Mouse (Mus musculus) midbrain, embryonic 15.5 days (tissue): ENCODE results near the gene Gpr33. TPM values are rescaled to one million over a fixed set of nuclear protein-coding genes. Genes with fewer than 3 reads are reported as not detected.

ENCODE experiments used
- ATAC-seq: fragments of 200-750 bp; cut with Nextera tagmentation; replicated peaks from 2 replicates; pipeline ENCODE4 v1.8.0; 2017; ENCODE audit warnings: moderate TSS enrichment
- H3K27ac ChIP-seq: fragments of 300-500 bp; sonication (generic); 2 replicates; pipeline ENCODE4 v1.5.1; 2015; ENCODE audit warnings: mild to moderate bottlenecking, inconsistent platforms
- H3K27me3 ChIP-seq: fragments of 300-500 bp; sonication (generic); replicated peaks from 2 replicates; pipeline ENCODE4 v1.6.1; 2015; ENCODE audit warnings: inconsistent platforms
- H3K36me3 ChIP-seq: fragments of 300-500 bp; sonication (generic); replicated peaks from 2 replicates; pipeline ENCODE4 v1.6.1; 2015; ENCODE audit warnings: inconsistent platforms
- H3K4me1 ChIP-seq: fragments of 300-500 bp; sonication (generic); 2 replicates; pipeline ENCODE4 v1.6.1; 2015; ENCODE audit warnings: inconsistent platforms
- H3K4me2 ChIP-seq: fragments of 300-500 bp; sonication (generic); 2 replicates; pipeline ENCODE4 v1.6.1; 2015; ENCODE audit warnings: inconsistent platforms, mild to moderate bottlenecking, moderate library complexity
- H3K4me3 ChIP-seq: fragments of 300-500 bp; sonication (generic); 2 replicates; pipeline ENCODE4 v1.5.1; 2015; ENCODE audit warnings: mild to moderate bottlenecking, inconsistent platforms
- H3K9ac ChIP-seq: fragments of 300-500 bp; sonication (generic); 2 replicates; pipeline ENCODE4 v1.6.1; 2015; ENCODE audit warnings: mild to moderate bottlenecking, inconsistent platforms
- H3K9me3 ChIP-seq: fragments of 300-500 bp; sonication (generic); 2 replicates; pipeline ENCODE4 v1.6.1; 2016; ENCODE audit warnings: inconsistent platforms
- WGBS: fragments of 180-500 bp; shearing (Covaris S2); methylation state at CpG from one replicate; pipeline ENCODE4 v1.1.7; 2015; ENCODE audit warnings: mixed read lengths; 5-methylcytosine and 5-hydroxymethylcytosine counted together
- polyA plus RNA-seq: library from polyadenylated mRNA; unstranded; fragments of >200 nt; fragmentation: Nextera tagmentation; extraction: Ambion mirVana; gene quantifications from 2 replicates; pipeline ENCODE4 v1.2.1, GENCODE M21; 2015

Gpr33 gene
- polyA plus RNA-seq: not detected in 2 replicates

- 98% methylated on average over 3 of the region's 3 CpGs for WGBS
- ATAC-seq: no peak
- no peak within 1 kb of the TSS for H3K4me2 ChIP-seq
Measured at GRCm38 (mm10) chr12:52027963-52028362, at the start of gene Gpr33. Gpr33 (minus strand) TSS chr12:52028063.

GRCm38 (mm10) chr12:52049324-52049723 is 21.5 kb upstream of the Gpr33 start:
- no peak overlapping the region for H3K9ac ChIP-seq
- no peaks in the 10 kb centered on the region for H3K27me3 ChIP-seq
- H3K4me3 ChIP-seq: no peak overlapping the region
- no peaks in the 10 kb centered on the region for H3K9me3 ChIP-seq
- WGBS: 78% methylated on average over 2 of the region's 2 CpGs
- H3K4me2 ChIP-seq: no peak overlapping the region
- H3K27ac ChIP-seq: no peak overlapping the region
- H3K36me3 ChIP-seq: no peaks in the 10 kb centered on the region
- no peaks in the 10 kb centered on the region for H3K4me1 ChIP-seq
- no peak for ATAC-seq

More at GRCm38 (mm10) chr12:52027963-52028362, at the start of gene Gpr33:
- H3K36me3 ChIP-seq: no peaks in the 10 kb centered on the region
- H3K27ac ChIP-seq: no peak within 1 kb of the TSS
- H3K9me3 ChIP-seq: no peaks in the 10 kb centered on the region
- H3K4me1 ChIP-seq: no peaks in the 10 kb centered on the region
- no peaks in the 10 kb centered on the region for H3K27me3 ChIP-seq
- H3K9ac ChIP-seq: no peak within 1 kb of the TSS
- H3K4me3 ChIP-seq: no peak within 1 kb of the TSS

DNA sequence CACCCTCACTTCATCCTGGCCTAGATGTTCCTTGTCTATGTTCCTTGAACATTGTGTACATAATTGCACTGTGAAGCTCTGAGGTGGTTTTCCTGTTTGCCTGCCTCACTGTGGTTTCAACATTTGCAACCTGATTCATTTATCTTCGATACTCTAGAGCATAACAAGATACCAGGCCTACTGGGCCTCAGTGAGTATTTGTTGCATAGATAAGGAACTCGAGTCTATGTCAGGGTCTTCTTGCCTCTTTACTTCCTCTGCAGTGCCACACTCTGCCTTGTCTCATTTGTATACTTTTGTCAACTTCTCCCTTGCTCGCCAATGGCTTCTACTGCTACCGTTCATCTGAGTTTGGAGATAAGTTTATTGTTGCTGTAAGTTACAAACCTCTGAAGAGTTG is 18.5 kb upstream of the Gpr33 start:
- no peak for ATAC-seq
- WGBS: 89% methylated on average over 4 of the region's 4 CpGs

GRCm38 (mm10) chr12:52042818-52043336 is 15.0 kb upstream of the Gpr33 start:
- Histone ChIP-seq H3K9ac (no peak overlapping the region), H3K36me3 (no peaks in the 10 kb centered on the region), H3K4me1 (no peaks in the 10 kb centered on the region), H3K4me2 (no peak overlapping the region), H3K27me3 (no peaks in the 10 kb centered on the region), H3K4me3 (no peak overlapping the region), H3K9me3 (no peaks in the 10 kb centered on the region), H3K27ac (no peak overlapping the region)
- ATAC-seq: no peak
- 76% methylated on average over 10 of the region's 10 CpGs for WGBS

More for the DNA sequence above, 18.5 kb upstream of the Gpr33 start:
- no peak overlapping the region for H3K4me2 ChIP-seq
- H3K36me3 ChIP-seq: no peaks in the 10 kb centered on the region
- no peaks in the 10 kb centered on the region for H3K9me3 ChIP-seq
- no peak overlapping the region for H3K9ac ChIP-seq
- no peaks in the 10 kb centered on the region for H3K27me3 ChIP-seq
- no peak overlapping the region for H3K27ac ChIP-seq
- H3K4me1 ChIP-seq: no peaks in the 10 kb centered on the region
- H3K4me3 ChIP-seq: no peak overlapping the region

DNA sequence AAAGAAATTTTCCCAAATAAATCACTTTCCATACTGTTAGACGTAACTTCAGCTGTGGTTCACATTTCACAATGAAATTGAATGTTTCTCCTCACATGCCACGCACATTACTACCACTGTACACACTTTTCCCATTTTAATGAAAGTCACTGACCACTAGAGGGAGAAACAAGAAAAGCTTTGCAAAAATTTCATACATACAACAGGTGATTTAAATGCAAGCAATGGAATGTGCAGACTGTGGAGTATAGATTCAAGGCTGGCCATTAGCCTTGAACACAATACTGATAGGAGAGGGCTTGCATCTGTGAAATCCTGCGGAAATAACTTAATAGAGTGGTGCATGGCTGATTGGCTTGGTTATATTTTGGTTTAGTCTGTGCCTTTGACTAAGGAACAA is 10.5 kb upstream of the Gpr33 start:
- 66% methylated on average over 3 of the region's 3 CpGs for WGBS
- no peaks in the 10 kb centered on the region for H3K36me3 ChIP-seq
- no peak overlapping the region for H3K27ac ChIP-seq
- no peak overlapping the region for H3K9ac ChIP-seq
- no peaks in the 10 kb centered on the region for H3K9me3 ChIP-seq
- no peak overlapping the region for H3K4me2 ChIP-seq
- peak; percentile 84 for ATAC-seq
- H3K4me1 ChIP-seq: no peaks in the 10 kb centered on the region
- H3K27me3 ChIP-seq: no peaks in the 10 kb centered on the region
- no peak overlapping the region for H3K4me3 ChIP-seq

- no peak overlapping the region for H3K27ac ChIP-seq
- H3K27me3 ChIP-seq: no peaks in the 10 kb centered on the region
- H3K4me3 ChIP-seq: no peak overlapping the region
- WGBS: 83% methylated on average over 3 of the region's 3 CpGs
- H3K9ac ChIP-seq: no peak overlapping the region
- H3K36me3 ChIP-seq: no peaks in the 10 kb centered on the region
- no peak overlapping the region for H3K4me2 ChIP-seq
- H3K4me1 ChIP-seq: no peaks in the 10 kb centered on the region
- H3K9me3 ChIP-seq: no peaks in the 10 kb centered on the region
- no peak for ATAC-seq
Measured at GRCm38 (mm10) chr12:52034956-52035355, 7.1 kb upstream of the Gpr33 start.

DNA sequence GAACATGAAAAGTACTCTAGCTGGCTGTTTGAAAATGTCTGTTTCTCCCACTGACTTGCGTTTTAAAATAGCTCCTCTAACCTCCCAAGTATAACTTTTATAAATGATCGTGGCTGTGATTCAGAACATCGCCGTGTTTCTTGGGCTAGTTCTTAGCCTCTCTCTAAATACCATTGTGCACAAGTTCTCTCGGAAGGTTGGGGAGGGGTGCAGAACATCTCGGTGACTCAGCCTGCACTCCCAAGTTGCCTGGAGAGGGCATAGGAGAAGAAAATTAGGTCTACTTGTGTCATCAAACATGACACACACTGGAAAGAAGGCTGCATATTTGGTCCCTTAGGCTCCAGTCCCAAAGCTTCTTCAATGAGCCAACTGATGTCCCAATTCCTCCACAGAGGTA is 4.4 kb upstream of the Gpr33 start:
- Histone ChIP-seq H3K27me3 (no peaks in the 10 kb centered on the region), H3K9ac (no peak overlapping the region), H3K4me1 (no peaks in the 10 kb centered on the region), H3K4me3 (no peak overlapping the region), H3K4me2 (no peak overlapping the region), H3K27ac (no peak overlapping the region), H3K9me3 (no peaks in the 10 kb centered on the region), H3K36me3 (no peaks in the 10 kb centered on the region)
- WGBS: 89% methylated on average over 6 of the region's 6 CpGs
- ATAC-seq: no peak

DNA sequence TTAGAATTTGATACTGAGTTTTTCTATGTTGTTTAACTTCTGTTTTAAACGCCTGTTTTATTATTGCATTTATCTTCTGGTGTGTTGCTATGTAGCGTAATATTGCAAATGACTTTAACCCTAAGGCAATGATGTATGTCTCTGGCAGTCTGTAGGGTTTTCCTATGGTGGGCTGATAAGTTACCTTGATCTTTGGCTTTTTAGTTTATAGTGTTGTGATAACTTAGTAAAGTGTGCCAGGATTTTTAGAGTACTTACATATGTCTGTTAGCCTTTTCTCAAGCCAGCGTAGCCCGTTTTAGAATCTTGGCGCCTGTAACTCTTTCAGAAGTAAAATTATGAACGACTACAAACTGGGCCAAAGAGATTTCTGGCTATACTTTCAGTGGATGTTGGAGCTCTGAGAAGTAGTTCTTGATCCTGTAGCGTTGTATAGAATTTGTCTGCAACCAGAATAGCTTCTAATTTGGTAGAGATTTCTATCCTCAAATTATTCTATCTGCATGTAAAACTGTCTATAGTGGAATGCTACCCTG is 13.3 kb downstream of the Gpr33 start:
- no peaks in the 10 kb centered on the region for H3K27me3 ChIP-seq
- no peaks in the 10 kb centered on the region; the same call in 1 of the 2 replicates for H3K4me1 ChIP-seq
- H3K9ac ChIP-seq: no peak overlapping the region
- WGBS: 95% methylated on average over 7 of the region's 7 CpGs
- no peak overlapping the region for H3K4me3 ChIP-seq
- H3K27ac ChIP-seq: no peak overlapping the region
- no peak for ATAC-seq
- no peaks in the 10 kb centered on the region for H3K9me3 ChIP-seq
- H3K4me2 ChIP-seq: no peak overlapping the region
- no peaks in the 10 kb centered on the region for H3K36me3 ChIP-seq

DNA sequence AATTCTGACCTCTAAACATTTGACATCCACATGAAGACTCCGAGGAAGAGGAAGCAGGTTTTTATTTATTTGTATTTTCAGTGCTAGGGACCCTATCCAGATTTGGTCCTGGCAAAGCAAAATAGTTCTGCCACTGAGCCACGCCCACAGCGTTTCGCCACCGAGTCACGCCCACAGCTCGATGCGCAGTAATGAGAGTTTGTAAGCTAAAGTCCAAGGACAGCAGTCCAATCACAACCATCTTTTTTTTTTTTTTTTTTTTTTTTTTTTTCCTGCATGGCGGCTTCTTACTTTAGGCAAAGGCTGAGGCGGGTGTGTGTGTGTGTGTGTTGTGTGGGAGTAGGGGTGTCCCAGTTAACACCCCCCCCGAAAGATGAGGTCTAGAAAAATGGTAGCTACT is 13.8 kb downstream of the Gpr33 start:
- Histone ChIP-seq H3K9ac (no peak overlapping the region), H3K36me3 (no peaks in the 10 kb centered on the region), H3K4me3 (no peak overlapping the region), H3K4me1 (no peaks in the 10 kb centered on the region; the same call in 1 of the 2 replicates), H3K9me3 (no peaks in the 10 kb centered on the region), H3K4me2 (no peak overlapping the region), H3K27ac (no peak overlapping the region), H3K27me3 (no peaks in the 10 kb centered on the region)
- no peak for ATAC-seq
- 86% methylated on average over 11 of the region's 11 CpGs for WGBS

DNA sequence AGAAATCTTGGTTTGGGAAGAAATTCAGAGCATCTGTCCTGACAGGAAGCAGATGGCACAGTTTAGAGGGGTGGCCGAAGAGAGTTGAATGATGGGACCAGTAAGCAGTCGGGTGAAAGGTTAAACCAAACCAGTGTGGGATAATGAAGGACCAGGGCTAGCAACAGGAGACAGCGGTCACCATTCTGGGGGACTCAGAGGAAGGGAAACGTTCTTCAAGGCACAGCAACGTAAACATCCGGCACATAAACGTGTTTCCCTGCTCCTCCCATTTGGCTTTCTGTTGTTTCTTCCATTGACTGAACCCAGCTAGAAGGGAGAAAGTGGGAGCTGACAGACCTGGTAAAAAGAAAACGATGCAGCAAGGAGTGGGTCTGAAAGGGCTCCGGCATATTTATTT is 14.6 kb downstream of the Gpr33 start:
- 72% methylated on average over 9 of the region's 9 CpGs for WGBS
- ATAC-seq: no peak

DNA sequence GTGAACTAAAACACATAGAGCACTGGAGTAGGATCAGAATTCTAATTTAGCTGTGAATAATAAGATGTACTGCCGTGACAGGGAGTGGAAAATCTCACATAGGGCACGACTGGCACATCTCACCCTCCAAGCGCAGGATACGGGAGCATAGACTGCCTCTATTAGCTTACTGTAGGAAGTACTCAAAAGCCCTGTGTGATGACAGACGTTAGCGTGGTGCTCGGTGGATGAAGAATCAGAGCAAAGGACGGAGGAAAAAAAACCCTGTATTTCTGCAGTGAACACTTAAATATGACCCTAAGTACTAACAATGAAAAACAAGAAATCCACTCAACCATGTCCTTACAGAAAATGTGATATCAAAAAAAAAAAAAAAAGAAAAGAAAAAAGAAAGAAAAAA is 15.7 kb downstream of the Gpr33 start:
- no peak overlapping the region for H3K9ac ChIP-seq
- no peak for ATAC-seq
- 75% methylated on average over 8 of the region's 8 CpGs for WGBS

More for the DNA sequence above, 14.6 kb downstream of the Gpr33 start:
- H3K9ac ChIP-seq: no peak overlapping the region
- H3K36me3 ChIP-seq: no peaks in the 10 kb centered on the region
- no peaks in the 10 kb centered on the region for H3K9me3 ChIP-seq
- no peaks in the 10 kb centered on the region; the same call in 1 of the 2 replicates for H3K4me1 ChIP-seq
- no peaks in the 10 kb centered on the region for H3K27me3 ChIP-seq
- H3K4me2 ChIP-seq: no peak overlapping the region
- H3K4me3 ChIP-seq: no peak overlapping the region
- no peak overlapping the region for H3K27ac ChIP-seq

DNA sequence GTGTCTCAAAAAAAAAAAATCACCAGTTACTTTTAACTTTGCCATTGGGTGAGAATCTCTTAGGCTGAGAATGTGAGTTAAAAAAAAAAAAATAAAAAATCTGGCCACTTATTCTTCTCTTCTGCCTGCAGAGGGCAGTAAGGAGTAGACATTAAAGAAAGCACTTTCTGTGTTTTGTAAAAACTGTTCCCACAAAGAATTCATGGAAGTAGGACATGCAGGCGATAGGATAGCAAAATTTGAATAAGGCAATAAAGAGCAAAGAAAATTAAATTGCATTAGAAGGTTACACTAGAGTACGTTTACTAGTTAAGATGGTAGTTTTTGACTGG is 17.3 kb downstream of the Gpr33 start:
- Histone ChIP-seq H3K4me2 (peak overlapping the region; percentile 49), H3K27me3 (no peaks in the 10 kb centered on the region), H3K4me1 (no peaks in the 10 kb centered on the region; the same call in 1 of the 2 replicates), H3K36me3 (no peaks in the 10 kb centered on the region), H3K9ac (0 out of 2 replicates have a peak overlapping the region, but pooled peaks have one; percentile 25), H3K9me3 (no peaks in the 10 kb centered on the region), H3K27ac (no peak overlapping the region), H3K4me3 (peak overlapping the region; percentile 34)
- WGBS: 45% methylated on average over 2 of the region's 2 CpGs
- ATAC-seq: no peak

More for the DNA sequence above, 15.7 kb downstream of the Gpr33 start:
- H3K9me3 ChIP-seq: no peaks in the 10 kb centered on the region
- H3K27me3 ChIP-seq: no peaks in the 10 kb centered on the region
- H3K4me2 ChIP-seq: no peak overlapping the region
- no peak overlapping the region for H3K27ac ChIP-seq
- no peaks in the 10 kb centered on the region; the same call in 1 of the 2 replicates for H3K4me1 ChIP-seq
- H3K4me3 ChIP-seq: no peak overlapping the region
- no peaks in the 10 kb centered on the region for H3K36me3 ChIP-seq

GRCm38 (mm10) chr12:52009928-52010629 is 17.8 kb downstream of the Gpr33 start:
- no peaks in the 10 kb centered on the region for H3K27me3 ChIP-seq
- WGBS: 21% methylated on average over 15 of the region's 15 CpGs

More at GRCm38 (mm10) chr12:52009928-52010629, 17.8 kb downstream of the Gpr33 start:
- Histone ChIP-seq H3K4me3 (peak overlapping the region; percentile 34), H3K4me2 (peak overlapping the region; percentile 49), H3K36me3 (no peaks in the 10 kb centered on the region), H3K4me1 (no peaks in the 10 kb centered on the region; the same call in 1 of the 2 replicates), H3K9me3 (no peaks in the 10 kb centered on the region), H3K9ac (peak overlapping the region; percentile 25; the same call in 1 of the 2 replicates), H3K27ac (peak overlapping the region; percentile 58)
- no peak for ATAC-seq
